Mouse (Mus musculus) testis, adult 2 months (tissue): ENCODE data around the gene Ivd. TPM values are rescaled to one million over a fixed set of nuclear protein-coding genes. Genes with fewer than 3 reads are reported as not detected.
A peak's percentile ranks its signal among the peaks of the same experiment; 100 is the strongest.

ENCODE experiments used
- H3K27ac ChIP-seq: fragments of 200-500 bp; 2 replicates; pipeline ENCODE4 v1.5.1; 2012; ENCODE audit warnings: low read depth, low read length; ENCODE audit not compliant: control insufficient read depth, insufficient read depth
- H3K27me3 ChIP-seq: fragments of 200-500 bp; 2 replicates; pipeline ENCODE4 v1.6.1; 2012; ENCODE audit warnings: mild to moderate bottlenecking, low read length, moderate library complexity; ENCODE audit not compliant: control insufficient read depth, insufficient read depth
- H3K36me3 ChIP-seq: fragments of 200-500 bp; 2 replicates; pipeline ENCODE4 v1.6.1; 2012; ENCODE audit warnings: mild to moderate bottlenecking, low read length; ENCODE audit not compliant: control insufficient read depth, insufficient read depth
- H3K4me1 ChIP-seq: fragments of 200-500 bp; 2 replicates; pipeline ENCODE4 v1.6.1; 2012; ENCODE audit warnings: low read length; ENCODE audit not compliant: control insufficient read depth, insufficient read depth
- H3K4me3 ChIP-seq: fragments of 200-500 bp; 2 replicates; pipeline ENCODE4 v1.5.1; 2012; ENCODE audit warnings: low read depth, mild to moderate bottlenecking, low read length, moderate library complexity, mixed read lengths; ENCODE audit not compliant: control insufficient read depth
- CTCF ChIP-seq: fragments of 200-500 bp; IDR thresholded peaks from 2 replicates; pipeline ENCODE4 v1.5.1; 2012; ENCODE audit warnings: low read depth, mild to moderate bottlenecking, inconsistent platforms, low read length, moderate library complexity; ENCODE audit not compliant: control insufficient read depth, insufficient read depth, insufficient replicate concordance
- POLR2A ChIP-seq: fragments of 200-500 bp; IDR thresholded peaks from 2 replicates; pipeline ENCODE4 v1.6.1; 2012; ENCODE audit warnings: low read depth, mild to moderate bottlenecking, inconsistent platforms, low read length, moderate library complexity; ENCODE audit not compliant: control insufficient read depth
- polyA plus RNA-seq: library from polyadenylated mRNA; depleted of rRNA; stranded (reverse); fragments of >200 nt; gene quantifications from 2 replicates; pipeline ENCODE4 v1.2.3, GENCODE M21; 2012; rRNA removed

Gene Ivd
- polyA plus RNA-seq: 22.2 and 41.3 TPM in 2 replicates

DNA sequence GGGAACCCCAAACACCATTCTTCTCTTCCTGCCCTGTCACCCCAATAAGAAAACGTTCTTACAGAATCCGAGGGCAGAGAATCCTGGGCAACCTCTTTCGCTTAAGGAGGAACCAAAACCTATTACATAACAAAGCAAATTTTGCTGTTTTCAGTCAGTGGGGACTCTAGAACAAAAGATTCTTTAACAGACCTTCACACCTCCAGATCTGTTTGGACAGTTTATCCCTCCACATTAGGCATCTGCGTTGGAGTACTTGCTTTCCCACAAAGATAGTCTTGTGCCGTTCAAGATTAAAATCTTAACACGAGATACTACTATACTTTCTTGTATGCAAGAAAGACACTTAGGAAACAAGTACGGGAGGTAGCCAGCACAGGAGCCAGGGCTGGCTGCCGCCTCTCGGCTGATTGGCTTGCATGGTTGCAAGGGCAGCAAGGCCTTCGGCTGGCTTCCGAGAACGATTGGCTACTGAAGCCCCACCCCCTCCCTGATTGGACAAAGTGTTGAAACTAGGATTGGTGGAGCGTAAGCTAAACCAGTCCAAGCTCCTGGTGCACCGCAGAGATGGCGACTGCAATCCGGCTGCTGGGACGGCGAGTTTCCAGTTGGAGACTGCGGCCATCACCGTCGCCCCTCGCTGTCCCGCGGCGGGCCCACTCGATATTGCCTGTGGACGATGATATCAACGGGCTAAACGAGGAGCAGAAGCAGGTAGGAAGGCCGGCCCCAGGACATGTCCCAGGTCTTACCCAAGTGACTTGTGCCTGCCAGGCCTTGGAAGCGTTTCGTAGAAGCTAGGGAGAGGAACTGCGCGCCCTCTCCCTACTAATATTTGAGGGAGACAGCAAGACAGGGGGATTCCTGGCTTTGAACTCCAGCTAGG lies at the start of gene Ivd:
Gene Ivd (plus strand): TSS at position 501 of the 886 bp plus-strand sequence.
- H3K4me3 ChIP-seq: peak within 1 kb of the TSS; percentile 82
- no peaks in the 10 kb centered on the region for H3K27me3 ChIP-seq
- peak; percentile 85 for TF ChIP-seq POLR2A
- no peak for TF ChIP-seq CTCF
- H3K27ac ChIP-seq: peak within 1 kb of the TSS; percentile 77
- no peaks in the 10 kb centered on the region for H3K36me3 ChIP-seq
- peaks cover 6% of the 10 kb centered on the region for H3K4me1 ChIP-seq

GRCm38 (mm10) chr2:118812724-118813123 lies 49.0 kb upstream of the Ivd start:
- Histone ChIP-seq H3K4me1 (peaks cover 6% of the 10 kb centered on the region), H3K36me3 (no peaks in the 10 kb centered on the region), H3K27me3 (no peaks in the 10 kb centered on the region), H3K4me3 (no peak overlapping the region), H3K27ac (no peak overlapping the region)
- TF ChIP-seq CTCF: no peak
- no peak for TF ChIP-seq POLR2A

GRCm38 (mm10) chr2:118813981-118814836 lies 47.5 kb upstream of the Ivd start, which contains the start of gene Knstrn:
Knstrn (plus strand) TSS chr2:118814003.
- peak; percentile 40 for TF ChIP-seq POLR2A
- no peak for TF ChIP-seq CTCF
- Histone ChIP-seq H3K27me3 (no peaks in the 10 kb centered on the region), H3K4me1 (peaks cover 6% of the 10 kb centered on the region), H3K4me3 (peak within 1 kb of the TSS; percentile 98), H3K36me3 (no peaks in the 10 kb centered on the region), H3K27ac (peak within 1 kb of the TSS; percentile 60)

DNA sequence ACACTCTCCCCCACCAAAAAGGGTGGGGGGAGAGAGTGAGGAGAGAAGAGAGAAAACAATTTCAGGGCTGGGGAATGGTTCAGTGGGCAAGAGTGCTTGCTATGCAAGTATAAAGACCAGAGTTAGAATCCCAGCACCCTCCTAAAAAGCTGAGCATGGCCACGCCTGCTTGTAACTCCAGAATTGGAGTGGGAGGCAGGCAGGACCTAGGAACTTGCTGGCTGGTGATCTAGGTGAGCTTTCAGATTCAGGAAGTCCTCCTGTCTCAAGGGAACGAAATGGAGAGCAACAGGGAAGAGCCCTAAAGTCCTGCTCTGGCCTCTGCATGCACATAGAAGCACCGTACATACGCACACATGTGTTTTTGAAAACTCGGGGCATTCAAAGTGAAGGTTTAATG lies 39.0 kb upstream of the Ivd start:
- no peak overlapping the region for H3K4me3 ChIP-seq
- H3K36me3 ChIP-seq: no peaks in the 10 kb centered on the region
- no peaks in the 10 kb centered on the region for H3K27me3 ChIP-seq
- TF ChIP-seq CTCF (no peak), POLR2A (no peak)
- no peak overlapping the region for H3K27ac ChIP-seq
- no peaks in the 10 kb centered on the region for H3K4me1 ChIP-seq

GRCm38 (mm10) chr2:118824396-118824795 lies 37.4 kb upstream of the Ivd start:
- Histone ChIP-seq H3K27ac (no peak overlapping the region), H3K4me1 (no peaks in the 10 kb centered on the region), H3K27me3 (no peaks in the 10 kb centered on the region), H3K36me3 (no peaks in the 10 kb centered on the region), H3K4me3 (no peak overlapping the region)
- TF ChIP-seq CTCF (no peak), POLR2A (no peak)

- no peaks in the 10 kb centered on the region for H3K27me3 ChIP-seq
- H3K27ac ChIP-seq: no peak overlapping the region
- H3K36me3 ChIP-seq: no peaks in the 10 kb centered on the region
Observed at GRCm38 (mm10) chr2:118829096-118829495, 32.7 kb upstream of the Ivd start.

DNA sequence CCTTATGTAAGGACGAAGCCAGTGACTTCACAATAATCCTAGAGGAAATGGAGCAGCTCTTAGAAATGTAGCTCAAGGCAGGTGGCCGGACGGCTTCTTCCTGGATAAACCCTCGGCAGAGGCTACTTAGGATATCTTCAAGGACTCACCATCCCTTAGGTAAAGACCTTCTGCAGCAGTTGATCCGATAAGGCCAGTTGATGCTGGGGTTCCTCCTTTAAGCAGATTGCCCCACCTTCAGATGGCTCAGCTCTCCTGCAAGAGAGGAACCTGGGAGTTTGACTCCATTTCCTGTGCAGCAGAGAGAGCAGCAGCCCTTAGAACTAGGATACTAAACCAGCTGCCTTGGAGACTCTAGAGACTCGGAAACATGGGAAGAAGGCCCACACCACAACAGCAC lies 27.7 kb upstream of the Ivd start:
- no peaks in the 10 kb centered on the region for H3K36me3 ChIP-seq
- no peak overlapping the region for H3K4me3 ChIP-seq
- H3K27me3 ChIP-seq: no peaks in the 10 kb centered on the region
- H3K27ac ChIP-seq: no peak overlapping the region
- TF ChIP-seq CTCF (no peak), POLR2A (no peak)
- no peaks in the 10 kb centered on the region for H3K4me1 ChIP-seq

More at GRCm38 (mm10) chr2:118829096-118829495, 32.7 kb upstream of the Ivd start:
- Histone ChIP-seq H3K4me1 (no peaks in the 10 kb centered on the region), H3K4me3 (no peak overlapping the region)
- TF ChIP-seq CTCF: no peak
- no peak for TF ChIP-seq POLR2A
